ENCODE assay signal across 9 mouse cellular contexts in genomic region chr5:143917418-143917817, GRCm38 (mm10). TPM values are rescaled to one million over a fixed set of nuclear protein-coding genes. Genes with fewer than 3 reads are reported as not detected.
DNase-seq lines count a peak whose midpoint lies in the region; ATAC-seq and TF ChIP-seq lines count a peak whose summit lies in the region.
"Had no signal": no experiment of that assay in that cellular context is flagged by ENCODE, and none has a peak within 500 bp of the region (broad histone marks: within the 10 kb centered on the region; RNA-seq: fewer than 3 reads in every experiment).

No protein-coding gene starts in this region.

- H3K27me3 ChIP-seq in heart, embryonic 10.5 days (ENCODE audit: insufficient read depth, poor library complexity, severe bottlenecking) = no peaks in the 10 kb centered on the region
- no peaks in the 10 kb centered on the region for H3K27me3 ChIP-seq in heart, embryonic 12.5 days (replicated peaks)
- no peaks in the 10 kb centered on the region for H3K27me3 ChIP-seq in C2C12 (ENCODE audit: control insufficient read depth, insufficient read depth, insufficient read length)
- no peaks in the 10 kb centered on the region for H3K27me3 ChIP-seq in limb, embryonic 14.5 days (ENCODE audit: control insufficient read depth, insufficient read depth, low read length)
- no peaks in the 10 kb centered on the region for H3K27me3 ChIP-seq in small intestine, adult 2 months (ENCODE audit: control insufficient read depth, insufficient read depth, low read length)
- H3K27me3 ChIP-seq: embryonic facial prominence, embryonic 13.5 days had no signal

- no peak overlapping the region for H3K4me3 ChIP-seq in heart, embryonic 10.5 days
- H3K4me3 ChIP-seq in heart, embryonic 12.5 days = no peak overlapping the region
- no peak overlapping the region for H3K4me3 ChIP-seq in C2C12 (ENCODE audit: insufficient read depth, poor library complexity, severe bottlenecking)
- H3K4me3 ChIP-seq in limb, embryonic 14.5 days (replicated peaks; ENCODE audit: low read length) = no peak overlapping the region
- H3K4me3 ChIP-seq in small intestine, adult 2 months (ENCODE audit: low read depth, low read length) = no peak overlapping the region
- H3K4me3 ChIP-seq: embryonic facial prominence, embryonic 13.5 days had no signal

- no peaks in the 10 kb centered on the region for H3K9me3 ChIP-seq in heart, embryonic 10.5 days
- H3K9me3 ChIP-seq in heart, embryonic 12.5 days (replicated peaks) = no peaks in the 10 kb centered on the region
- H3K9me3 ChIP-seq in limb, embryonic 14.5 days (ENCODE audit: control insufficient read depth, low read length) = no peaks in the 10 kb centered on the region
- H3K9me3 ChIP-seq: embryonic facial prominence, embryonic 13.5 days had no signal

- 65% methylated on average over 5 of the region's 5 CpGs for WGBS in heart, embryonic 10.5 days
- 59% methylated on average over 5 of the region's 5 CpGs for WGBS in heart, embryonic 12.5 days
- 56% methylated on average over 5 of the region's 5 CpGs for WGBS in limb, embryonic 14.5 days
- WGBS in small intestine, adult 2 months = 40% methylated on average over 5 of the region's 5 CpGs

- H3K79me2 ChIP-seq in C2C12 (ENCODE audit: control insufficient read depth, insufficient read depth) = peaks cover 21% of the 10 kb centered on the region

- H3K4me2 ChIP-seq in heart, embryonic 12.5 days = no peak overlapping the region
- no peak overlapping the region for H3K4me2 ChIP-seq in limb, embryonic 14.5 days (replicated peaks; ENCODE audit: low read depth, low read length, severe bottlenecking)
- H3K4me2 ChIP-seq: embryonic facial prominence, embryonic 13.5 days had no signal

- DNase-seq in heart, embryonic 10.5 days (ENCODE audit: low spot score) = peak; percentile 80
- peak; percentile 29 to 43 for DNase-seq in adrenal gland, adult 18-20 months (ENCODE audit: low spot score in 2 of 2)
- peak; percentile 20 for DNase-seq in forelimb bud, embryonic 11.5 days (ENCODE audit: low read depth, low spot score)
- DNase-seq in limb, embryonic 14.5 days (ENCODE audit: low spot score) = peak; percentile 31

- TF ChIP-seq CTCF in C2C12 (IDR thresholded peaks at IDR 0.05; ENCODE audit: control insufficient read depth, insufficient read depth, insufficient read length) = peak; percentile 36
- TF ChIP-seq CTCF in small intestine, adult 2 months (IDR thresholded peaks at IDR 0.05; ENCODE audit: extremely low read depth, insufficient read length, insufficient replicate concordance, low read depth, low read length) = peak; percentile 69; the same call in 1 of the 2 replicates

- no peak overlapping the region for H3K9ac ChIP-seq in heart, embryonic 12.5 days
- H3K9ac ChIP-seq in limb, embryonic 14.5 days (ENCODE audit: low read depth, low read length, severe bottlenecking) = no peak overlapping the region
- H3K9ac ChIP-seq: embryonic facial prominence, embryonic 13.5 days had no signal

- no peaks in the 10 kb centered on the region for H3K4me1 ChIP-seq in heart, embryonic 10.5 days
- no peaks in the 10 kb centered on the region for H3K4me1 ChIP-seq in heart, embryonic 12.5 days (replicated peaks)
- no peaks in the 10 kb centered on the region for H3K4me1 ChIP-seq in limb, embryonic 14.5 days (ENCODE audit: control insufficient read depth, insufficient read depth, low read length)
- H3K4me1 ChIP-seq in small intestine, adult 2 months (ENCODE audit: control insufficient read depth, insufficient read depth, insufficient read length, low read length) = peaks cover 3% of the 10 kb centered on the region; the same call in 1 of the 2 replicates
- H3K4me1 ChIP-seq: embryonic facial prominence, embryonic 13.5 days had no signal

- no peak overlapping the region for H3ac ChIP-seq in C2C12 (ENCODE audit: control insufficient read depth, insufficient read length, low read depth)

- ATAC-seq in heart, embryonic 12.5 days (ENCODE audit: insufficient number of reproducible peaks, low FRiP score) = no peak
- ATAC-seq in limb, embryonic 14.5 days (ENCODE audit: low FRiP score, low read depth) = no peak
- ATAC-seq in cerebellum, adult (ENCODE audit: insufficient number of reproducible peaks, low FRiP score, low TSS enrichment) = no peak

- TF ChIP-seq POLR2A in limb, embryonic 14.5 days (IDR thresholded peaks at IDR 0.05; ENCODE audit: borderline replicate concordance, extremely low read depth, insufficient read depth, insufficient read length) = no peak
- TF ChIP-seq POLR2A in small intestine, adult 2 months (IDR thresholded peaks at IDR 0.05; ENCODE audit: low read depth, low read length) = no peak

- peaks cover 66% of the 10 kb centered on the region for H3K36me3 ChIP-seq in heart, embryonic 10.5 days
- H3K36me3 ChIP-seq in heart, embryonic 12.5 days = peaks cover 64% of the 10 kb centered on the region
- peaks cover 72% of the 10 kb centered on the region for H3K36me3 ChIP-seq in C2C12 (ENCODE audit: control insufficient read depth, insufficient read depth)
- peaks cover 72% of the 10 kb centered on the region for H3K36me3 ChIP-seq in limb, embryonic 14.5 days (ENCODE audit: control insufficient read depth, insufficient read depth, low read length)
- peaks cover 26% of the 10 kb centered on the region for H3K36me3 ChIP-seq in small intestine, adult 2 months (ENCODE audit: control insufficient read depth, insufficient read depth, low read length)

- H3K79me3 ChIP-seq in C2C12 (ENCODE audit: low read depth) = peaks cover 10% of the 10 kb centered on the region

- no peak overlapping the region for H3K27ac ChIP-seq in heart, embryonic 10.5 days
- no peak overlapping the region for H3K27ac ChIP-seq in heart, embryonic 12.5 days (ENCODE audit: poor library complexity, severe bottlenecking)
- H3K27ac ChIP-seq in limb, embryonic 14.5 days (replicated peaks; ENCODE audit: low read depth, low read length) = no peak overlapping the region
- H3K27ac ChIP-seq in small intestine, adult 2 months (ENCODE audit: insufficient read depth, low read depth, low read length) = no peak overlapping the region
- H3K27ac ChIP-seq: embryonic facial prominence, embryonic 13.5 days had no signal

TF ChIP-seq in C2C12, 6 proteins besides CTCF, POLR2A, EP300 and RAD21:
- TF ChIP-seq MYOG (IDR thresholded peaks at IDR 0.05; ENCODE audit: control insufficient read depth, extremely low read depth, insufficient read length) (no peak), MYOD1 (IDR thresholded peaks at IDR 0.05; ENCODE audit: control insufficient read depth, insufficient read length, low read depth) (no peak), FOSL1 (IDR thresholded peaks at IDR 0.05; ENCODE audit: insufficient read depth, low read length, poor library complexity, severe bottlenecking) (no peak), USF1 (IDR thresholded peaks at IDR 0.05; ENCODE audit: low read depth) (no peak), MAX (IDR thresholded peaks at IDR 0.05) (no peak), CEBPB (IDR thresholded peaks at IDR 0.05; ENCODE audit: low read depth) (no peak)

RNA-seq across cellular contexts. Expression of gene Pms2, which starts 7.7 kb away (rescaled TPM):
- 28.3 and 33.9 TPM in 2 replicates for polyA plus RNA-seq in heart, embryonic 10.5 days (2016; fragmentation: Nextera tagmentation; extraction: Ambion mirVana)
- polyA plus RNA-seq in heart, embryonic 12.5 days (2016; fragmentation: Nextera tagmentation; extraction: Ambion mirVana) = 24.2 and 25.1 TPM in 2 replicates
- 7.0 TPM for polyA plus RNA-seq in C2C12 (2012; fragmentation: generic; extraction: Trizol)
- 1 to 10 TPM; 7.1 to 7.5 TPM for total RNA-seq in adrenal gland, adult 18-20 months (2021)
- polyA plus RNA-seq in limb, embryonic 14.5 days (2012; rRNA removed) = 15.3 and 17.5 TPM in 2 replicates
- polyA plus RNA-seq in limb, embryonic 14.5 days (2014; fragmentation: Nextera tagmentation; extraction: Ambion mirVana) = 25.9 and 27.0 TPM in 2 replicates
- 0.51 and 0.84 TPM in 2 replicates for polyA plus RNA-seq in small intestine, adult 2 months (2012; rRNA removed)

RNA-seq across cellular contexts. Expression of gene Aimp2, which starts 7.8 kb away (rescaled TPM):
- 117 and 127 TPM in 2 replicates for polyA plus RNA-seq in heart, embryonic 10.5 days (2016; fragmentation: Nextera tagmentation; extraction: Ambion mirVana)
- polyA plus RNA-seq in heart, embryonic 12.5 days (2016; fragmentation: Nextera tagmentation; extraction: Ambion mirVana) = 85.9 and 86.6 TPM in 2 replicates
- 158 TPM for polyA plus RNA-seq in C2C12 (2012; fragmentation: generic; extraction: Trizol)
- 10 to 100 TPM; 31.4 to 35.2 TPM for total RNA-seq in adrenal gland, adult 18-20 months (2021)
- polyA plus RNA-seq in limb, embryonic 14.5 days (2012; rRNA removed) = 93.0 and 94.1 TPM in 2 replicates
- polyA plus RNA-seq in limb, embryonic 14.5 days (2014; fragmentation: Nextera tagmentation; extraction: Ambion mirVana) = 108 and 109 TPM in 2 replicates
- polyA plus RNA-seq in small intestine, adult 2 months (2012; rRNA removed) = 19.3 and 40.4 TPM in 2 replicates

RNA-seq across cellular contexts. Expression of gene Gm42421, which starts 10.6 kb away (rescaled TPM):
- 0.67 and 1.3 TPM in 2 replicates for polyA plus RNA-seq in heart, embryonic 10.5 days (2016; fragmentation: Nextera tagmentation; extraction: Ambion mirVana)
- 0.33 and 0.55 TPM in 2 replicates for polyA plus RNA-seq in heart, embryonic 12.5 days (2016; fragmentation: Nextera tagmentation; extraction: Ambion mirVana)
- 0.25 TPM for polyA plus RNA-seq in C2C12 (2012; fragmentation: generic; extraction: Trizol)
- total RNA-seq in adrenal gland, adult 18-20 months (2021) = not detected
- polyA plus RNA-seq in limb, embryonic 14.5 days (2012; rRNA removed) = 1.6 TPM in 2 replicates
- polyA plus RNA-seq in limb, embryonic 14.5 days (2014; fragmentation: Nextera tagmentation; extraction: Ambion mirVana) = 0.76 and 1.6 TPM in 2 replicates
- polyA plus RNA-seq in small intestine, adult 2 months (2012; rRNA removed) = not detected in 2 replicates

RNA-seq across cellular contexts. Expression of gene Rsph10b, which starts 15.4 kb away (rescaled TPM):
- polyA plus RNA-seq in heart, embryonic 10.5 days (2016; fragmentation: Nextera tagmentation; extraction: Ambion mirVana) = 0.46 and 1.1 TPM in 2 replicates
- 1.0 and 1.3 TPM in 2 replicates for polyA plus RNA-seq in heart, embryonic 12.5 days (2016; fragmentation: Nextera tagmentation; extraction: Ambion mirVana)
- polyA plus RNA-seq in C2C12 (2012; fragmentation: generic; extraction: Trizol) = not detected
- 1 to 10 TPM in 1 of 2 experiments, under 1 TPM in 1; 0.74 to 6.5 TPM for total RNA-seq in adrenal gland, adult 18-20 months (2021)
- polyA plus RNA-seq in limb, embryonic 14.5 days (2012; rRNA removed) = 2.6 and 4.4 TPM in 2 replicates
- 2.8 and 3.2 TPM in 2 replicates for polyA plus RNA-seq in limb, embryonic 14.5 days (2014; fragmentation: Nextera tagmentation; extraction: Ambion mirVana)
- polyA plus RNA-seq in small intestine, adult 2 months (2012; rRNA removed) = 0.04 and 0.13 TPM in 2 replicates

RNA-seq across cellular contexts. Expression of gene Ankrd61, which starts 19.9 kb away (rescaled TPM):
- 0.16 and 0.26 TPM in 2 replicates for polyA plus RNA-seq in heart, embryonic 10.5 days (2016; fragmentation: Nextera tagmentation; extraction: Ambion mirVana)
- 0.22 and 0.39 TPM in 2 replicates for polyA plus RNA-seq in heart, embryonic 12.5 days (2016; fragmentation: Nextera tagmentation; extraction: Ambion mirVana)
- 0.18 TPM for polyA plus RNA-seq in C2C12 (2012; fragmentation: generic; extraction: Trizol)
- total RNA-seq in adrenal gland, adult 18-20 months (2021) = not detected
- polyA plus RNA-seq in limb, embryonic 14.5 days (2012; rRNA removed) = 0.36 and 0.54 TPM in 2 replicates
- polyA plus RNA-seq in limb, embryonic 14.5 days (2014; fragmentation: Nextera tagmentation; extraction: Ambion mirVana) = 0.21 and 0.33 TPM in 2 replicates
- not detected in 2 replicates for polyA plus RNA-seq in small intestine, adult 2 months (2012; rRNA removed)

Comparison
In these comparisons a context has a peak if more than half of its experiments do, and no peak if none do; other contexts are left out.
1. DNase-seq: peak in every context shown above with its lines; median percentile 80 in heart, embryonic 10.5 days; 36 in adrenal gland, adult 18-20 months; 31 in limb, embryonic 14.5 days; 20 in forelimb bud, embryonic 11.5 days.